10 mouse cellular contexts compared by ENCODE assay signal in genomic region chr14:27108748-27109504, GRCm38 (mm10). TPM values are rescaled to one million over a fixed set of nuclear protein-coding genes. Genes with fewer than 3 reads are reported as not detected.
DNase-seq lines count a peak whose midpoint lies in the region; TF ChIP-seq lines count a peak whose summit lies in the region.
"Had no signal": no experiment of that assay in that cellular context is flagged by ENCODE, and none has a peak within 500 bp of the region (broad histone marks: within the 10 kb centered on the region; RNA-seq: fewer than 3 reads in every experiment).

No protein-coding gene starts in this region.

- intact Hi-C loops in heart, postnatal 25 days (cut with DNase I), result loop anchor here (1.0 kb wide), 1 partner anchor 74 kb away; no protein-coding TSS in a partner anchor
- intact Hi-C loops in gastrocnemius, postnatal 36 days (cut with DNase I), result loop anchor here (5.0 kb wide), 1 partner anchor 303 kb away; no protein-coding TSS in a partner anchor

- peak; percentile 82 for DNase-seq in heart, adult 11 months
- DNase-seq in heart, postnatal 25 days (ENCODE audit: low spot score), result no peak
- peak; percentile 45 to 68 for DNase-seq in urinary bladder, adult 18-20 months (ENCODE audit: low spot score in 2 of 2)
- no peak for DNase-seq in urinary bladder, postnatal 10 days (ENCODE audit: low spot score)
- DNase-seq in kidney, adult 9 months, result peak; percentile 74
- DNase-seq in urinary bladder, postnatal 36 days (ENCODE audit: low spot score in 2 of 2), result peak; percentile 55 to 66
- DNase-seq in layer of hippocampus, adult 2 months (ENCODE audit: low spot score in 2 of 2), result no peak
- DNase-seq in gastrocnemius, postnatal 36 days, result no peak
- DNase-seq: layer of hippocampus, adult 9-11 months had no signal

- no peak overlapping the region for H3K27ac ChIP-seq in layer of hippocampus, adult 2 months
- H3K27ac ChIP-seq: midbrain, embryonic 10.5 days had no signal

- TF ChIP-seq CTCF in layer of hippocampus, adult 2 months (conservative IDR thresholded peaks at IDR 0.05), result no peak; the same call in 1 of the 2 replicates

- H3K4me3 ChIP-seq in layer of hippocampus, adult 2 months, result no peak overlapping the region
- H3K4me3 ChIP-seq: midbrain, embryonic 10.5 days had no signal

RNA-seq across cellular contexts. Expression of gene Arhgef3, which starts 5.8 kb away (rescaled TPM):
- 10 to 100 TPM; 29.0 to 34.1 TPM for total RNA-seq in heart, postnatal 25 days (2021)
- 10 to 100 TPM; 77.1 to 79.5 TPM for total RNA-seq in layer of hippocampus, adult 2 months (2021)
- 10 to 100 TPM in 1 of 2 experiments, 1 to 10 TPM in 1; 8.7 to 10.1 TPM for total RNA-seq in gastrocnemius, postnatal 36 days (2021)

Comparison
In these comparisons a context has a peak if more than half of its experiments do, and no peak if none do; other contexts are left out.
1. DNase-seq: peak in heart, adult 11 months (single experiment), urinary bladder, adult 18-20 months (2 of 2), kidney, adult 9 months (single experiment) and urinary bladder, postnatal 36 days (2 of 2); none in heart, postnatal 25 days (single experiment), urinary bladder, postnatal 10 days (single experiment), layer of hippocampus, adult 2 months (0 of 2) and gastrocnemius, postnatal 36 days (0 of 2).